ENCODE assay signal across 8 mouse cellular contexts in genomic region chr10:42860159-42860911, GRCm38 (mm10). TPM values are rescaled to one million over a fixed set of nuclear protein-coding genes. Genes with fewer than 3 reads are reported as not detected.
DNase-seq lines count a peak whose midpoint lies in the region; ATAC-seq and TF ChIP-seq lines count a peak whose summit lies in the region.

TSS of gene Scml4 (plus strand) at chr10:42860370.

- peak within 1 kb of the TSS; percentile 15; the same call in 1 of the 2 replicates for H3K4me2 ChIP-seq in lung, embryonic 15.5 days
- H3K4me2 ChIP-seq in neural tube, embryonic 15.5 days, result peak within 1 kb of the TSS; percentile 56

- H3K27me3 ChIP-seq in E14TG2a.4 (ENCODE audit: insufficient read depth, low read length), result peaks cover 29% of the 10 kb centered on the region
- H3K27me3 ChIP-seq in lung, embryonic 15.5 days, result peaks cover 8% of the 10 kb centered on the region
- no peaks in the 10 kb centered on the region for H3K27me3 ChIP-seq in neural tube, embryonic 15.5 days (replicated peaks)
- H3K27me3 ChIP-seq in cerebellum, adult 2 months (ENCODE audit: control insufficient read depth, insufficient read depth, low read length), result peaks cover 2% of the 10 kb centered on the region; the same call in 1 of the 2 replicates

- TF ChIP-seq CTCF in E14TG2a.4 (conservative IDR thresholded peaks at IDR 0.05; ENCODE audit: low read length), result no peak
- no peak for TF ChIP-seq CTCF in cerebellum, adult 2 months (IDR thresholded peaks at IDR 0.05; ENCODE audit: borderline replicate concordance, insufficient read depth, low read depth, low read length)

- H3K27ac ChIP-seq in lung, embryonic 15.5 days, result no peak within 1 kb of the TSS
- peak within 1 kb of the TSS; percentile 75 for H3K27ac ChIP-seq in neural tube, embryonic 15.5 days (replicated peaks)
- H3K27ac ChIP-seq in cerebellum, adult 2 months (ENCODE audit: insufficient read depth, low read length), result no peak within 1 kb of the TSS

- H3K9ac ChIP-seq in lung, embryonic 15.5 days, result no peak within 1 kb of the TSS
- H3K9ac ChIP-seq in neural tube, embryonic 15.5 days (replicated peaks), result peak within 1 kb of the TSS; percentile 41

- no peaks in the 10 kb centered on the region for H3K36me3 ChIP-seq in E14TG2a.4 (ENCODE audit: insufficient read depth, low read length)
- no peaks in the 10 kb centered on the region for H3K36me3 ChIP-seq in lung, embryonic 15.5 days
- H3K36me3 ChIP-seq in neural tube, embryonic 15.5 days, result no peaks in the 10 kb centered on the region

- peak within 1 kb of the TSS; percentile 46; the same call in 1 of the 2 replicates for H3K4me3 ChIP-seq in E14TG2a.4 (replicated peaks; ENCODE audit: low read length)
- no peak within 1 kb of the TSS for H3K4me3 ChIP-seq in lung, embryonic 15.5 days
- H3K4me3 ChIP-seq in neural tube, embryonic 15.5 days (replicated peaks), result peak within 1 kb of the TSS; percentile 38
- H3K4me3 ChIP-seq in cerebellum, adult 2 months (replicated peaks; ENCODE audit: insufficient read depth, low read depth, low read length), result no peak within 1 kb of the TSS

- DNase-seq in adrenal gland, postnatal 10 days, result peak; percentile 47
- peak; percentile 46 for DNase-seq in kidney, adult 9 months
- DNase-seq in thymus, postnatal 25 days, result peak; percentile 76
- no peak for DNase-seq in cerebellum, adult 2 months

- WGBS in lung, embryonic 15.5 days, result 48% methylated on average over 17 of the region's 17 CpGs
- 20% methylated on average over 17 of the region's 17 CpGs for WGBS in neural tube, embryonic 15.5 days
- 42% methylated on average over 17 of the region's 17 CpGs for WGBS in cerebellum, adult 2 months

- ATAC-seq in frontal cortex, adult (ENCODE audit: low TSS enrichment), result peak; percentile 68
- ATAC-seq in lung, embryonic 15.5 days (ENCODE audit: borderline replicate concordance, extremely low read depth, low FRiP score, low TSS enrichment), result no peak
- ATAC-seq in neural tube, embryonic 15.5 days (ENCODE audit: low FRiP score), result peak; percentile 76

- no peak for TF ChIP-seq POLR2A in cerebellum, adult 2 months (IDR thresholded peaks at IDR 0.05; ENCODE audit: borderline replicate concordance, insufficient read depth, low read length)

- peaks cover 25% of the 10 kb centered on the region for H3K4me1 ChIP-seq in E14TG2a.4 (replicated peaks; ENCODE audit: low read depth, low read length)
- H3K4me1 ChIP-seq in lung, embryonic 15.5 days, result peaks cover 25% of the 10 kb centered on the region
- peaks cover 41% of the 10 kb centered on the region for H3K4me1 ChIP-seq in neural tube, embryonic 15.5 days
- no peaks in the 10 kb centered on the region for H3K4me1 ChIP-seq in cerebellum, adult 2 months (ENCODE audit: control insufficient read depth, insufficient read depth, low read length)

- H3K9me3 ChIP-seq in E14TG2a.4 (ENCODE audit: low read length), result peaks cover 10% of the 10 kb centered on the region
- H3K9me3 ChIP-seq in lung, embryonic 15.5 days, result no peaks in the 10 kb centered on the region
- no peaks in the 10 kb centered on the region for H3K9me3 ChIP-seq in neural tube, embryonic 15.5 days (replicated peaks)

RNA-seq across cellular contexts. Expression of gene Scml4, which starts in this region (rescaled TPM):
- total RNA-seq in adrenal gland, postnatal 10 days (2021), result 1 to 10 TPM; 4.0 to 6.4 TPM
- polyA plus RNA-seq in lung, embryonic 15.5 days (2015; fragmentation: Nextera tagmentation; extraction: Ambion mirVana), result 0.38 and 0.61 TPM in 2 replicates
- 7.9 and 9.0 TPM in 2 replicates for polyA plus RNA-seq in neural tube, embryonic 15.5 days (2015; fragmentation: Nextera tagmentation; extraction: Ambion mirVana)
- polyA plus RNA-seq in cerebellum, adult 2 months (2012; rRNA removed), result 0.82 and 0.98 TPM in 2 replicates

Comparison
In these comparisons a context has a peak if more than half of its experiments do, and no peak if none do; other contexts are left out.
1. H3K4me3 ChIP-seq: peak in E14TG2a.4 (single experiment) and neural tube, embryonic 15.5 days (single experiment); none in lung, embryonic 15.5 days (single experiment) and cerebellum, adult 2 months (single experiment).
2. DNase-seq: peak in adrenal gland, postnatal 10 days (single experiment), kidney, adult 9 months (single experiment) and thymus, postnatal 25 days (single experiment); none in cerebellum, adult 2 months (0 of 2).